Mouse (Mus musculus) spleen, postnatal 14 days (tissue): ENCODE data around the gene Camkk1.

Experiments used
- DNase-seq, 2 experiments: peaks; one replicate each; pipeline ENCODE4 v3.0.0; 2021 to 2022; ENCODE audit warnings: low spot score in 2 of 2

Camkk1 gene

GRCm38 (mm10) chr11:73049335-73049734 lies 30.5 kb downstream of the Camkk1 start:
- DNase-seq = peak; percentile 51 to 63

DNA sequence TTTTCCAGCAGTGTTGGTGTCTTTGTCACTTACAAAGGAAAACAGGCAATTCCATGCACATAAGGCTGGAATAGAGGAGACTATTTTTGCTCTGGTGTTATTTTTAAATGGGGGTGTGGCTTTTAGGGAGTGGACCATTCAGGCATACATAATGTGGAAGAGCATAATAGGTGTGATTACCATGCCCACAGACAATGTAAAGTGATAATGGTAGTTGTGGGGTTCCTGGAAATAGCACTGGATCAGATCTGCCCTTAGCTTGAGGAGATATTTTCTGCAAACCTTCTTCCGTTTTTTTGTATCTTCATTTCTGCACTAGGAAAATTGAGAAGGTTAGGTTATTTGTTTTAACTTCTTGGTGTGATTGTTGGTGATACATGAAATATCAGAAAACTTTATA lies 34.0 kb downstream of the Camkk1 start:
- no peak for DNase-seq

- no peak for DNase-seq
These were observed 38.9 kb downstream of the Camkk1 start for GRCm38 (mm10) chr11:73057701-73058100.

GRCm38 (mm10) chr11:73059630-73060029 lies 40.8 kb downstream of the Camkk1 start:
- DNase-seq = no peak

DNA sequence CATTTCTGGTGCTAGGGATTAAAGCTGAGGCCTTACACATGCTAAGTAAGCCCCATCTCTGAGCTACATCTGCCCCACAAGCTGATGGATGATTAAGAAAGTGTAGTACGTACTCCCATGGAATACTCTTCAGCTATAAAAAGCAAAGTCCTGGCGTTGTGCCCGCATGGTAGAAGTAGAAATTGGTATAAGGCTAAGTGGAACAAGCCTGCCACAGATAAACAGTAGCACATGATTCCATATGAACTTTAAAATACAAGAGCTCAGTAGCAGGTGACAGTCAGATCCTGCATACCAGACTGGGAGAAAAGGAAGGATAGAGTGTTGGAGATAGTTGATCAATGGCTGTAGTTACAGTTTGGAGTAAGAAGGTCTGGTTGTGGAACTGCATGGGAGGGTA lies 42.6 kb downstream of the Camkk1 start:
- DNase-seq = no peak

DNA sequence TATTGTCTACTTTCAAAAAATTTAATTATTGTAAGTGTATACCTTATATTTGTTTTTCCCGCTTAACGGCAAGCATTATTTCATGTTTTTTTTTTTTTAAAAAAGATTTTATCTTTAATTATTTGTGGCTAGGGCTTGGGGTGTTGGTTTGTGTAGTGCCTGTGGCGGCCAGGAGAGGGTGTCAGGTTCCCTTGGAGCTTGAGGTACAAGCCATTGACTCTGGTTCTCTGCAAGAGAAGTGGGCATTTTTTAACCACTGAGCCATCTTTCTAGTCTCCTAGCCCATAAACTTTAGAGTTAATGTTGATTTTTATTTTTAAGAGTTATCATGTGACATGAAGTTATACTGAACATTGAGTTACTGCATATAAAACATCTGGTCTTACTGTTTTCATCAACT lies 53.0 kb downstream of the Camkk1 start:
- peak in 1 of 2 experiments; percentile 36 for DNase-seq

DNA sequence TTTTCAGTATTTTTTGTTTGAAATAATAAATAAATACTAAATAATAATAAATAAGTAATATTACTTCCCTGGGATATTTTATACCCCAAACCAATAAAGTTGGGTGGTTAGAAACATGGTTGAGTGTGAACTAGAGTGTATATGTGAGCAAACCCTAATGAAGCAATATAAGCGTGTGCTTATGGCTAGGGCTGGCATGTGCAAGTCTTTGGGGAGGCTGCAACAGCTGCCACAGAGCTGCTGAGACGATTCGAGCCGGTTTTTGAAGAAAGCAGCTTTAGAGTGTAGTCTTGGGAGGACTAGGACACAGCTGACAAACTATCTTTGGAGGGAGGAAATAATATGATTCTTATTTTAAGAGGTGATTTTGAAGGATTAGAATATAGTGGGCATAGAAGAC lies 57.5 kb downstream of the Camkk1 start:
- no peak for DNase-seq

GRCm38 (mm10) chr11:73076733-73077132 lies 57.9 kb downstream of the Camkk1 start:
- DNase-seq = no peak

DNA sequence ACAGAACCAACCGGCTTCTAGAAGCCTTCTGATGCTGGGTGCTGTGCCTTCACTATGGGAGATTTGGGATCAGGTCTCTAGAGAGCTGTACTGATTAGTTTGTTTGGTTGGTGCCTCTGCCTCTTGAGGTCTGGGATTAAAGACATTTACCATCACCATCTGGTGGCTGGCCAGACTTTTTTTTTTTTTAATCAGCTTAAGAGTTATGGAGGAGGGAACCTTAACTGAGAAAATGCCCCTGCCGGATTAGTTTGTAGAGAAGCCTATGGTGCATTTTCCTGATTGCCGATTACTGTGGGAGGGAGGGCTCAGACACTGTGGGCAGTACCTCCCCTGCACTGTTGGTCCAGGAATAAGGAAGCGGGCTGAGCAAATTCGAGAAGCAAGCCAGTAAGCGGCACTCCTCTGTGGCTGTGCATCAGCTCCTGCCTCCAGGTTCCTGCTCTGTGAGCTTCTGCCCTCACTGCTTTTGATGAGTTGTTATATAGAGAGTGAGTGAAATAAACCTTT lies 58.5 kb downstream of the Camkk1 start:
- no peak for DNase-seq

DNA sequence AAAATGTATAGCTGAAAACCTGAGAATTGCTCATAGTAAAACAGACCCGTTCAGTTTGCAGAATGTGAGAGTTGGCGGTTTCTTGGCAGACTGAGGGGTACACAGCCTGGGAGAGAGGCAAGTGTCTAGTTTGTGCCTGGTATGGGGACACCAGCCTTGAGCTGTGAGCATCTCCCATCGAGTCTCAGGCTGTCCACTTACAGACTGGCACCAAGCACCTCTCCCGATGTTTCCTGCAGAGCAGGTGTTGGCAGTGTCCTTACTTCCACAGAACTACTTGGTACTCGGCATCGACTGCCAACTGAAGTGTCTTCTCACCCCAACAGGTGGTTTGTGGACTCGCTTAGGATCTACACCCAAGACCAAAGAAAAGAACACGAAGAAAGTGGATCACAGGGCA lies 59.8 kb downstream of the Camkk1 start:
- no peak for DNase-seq

DNA sequence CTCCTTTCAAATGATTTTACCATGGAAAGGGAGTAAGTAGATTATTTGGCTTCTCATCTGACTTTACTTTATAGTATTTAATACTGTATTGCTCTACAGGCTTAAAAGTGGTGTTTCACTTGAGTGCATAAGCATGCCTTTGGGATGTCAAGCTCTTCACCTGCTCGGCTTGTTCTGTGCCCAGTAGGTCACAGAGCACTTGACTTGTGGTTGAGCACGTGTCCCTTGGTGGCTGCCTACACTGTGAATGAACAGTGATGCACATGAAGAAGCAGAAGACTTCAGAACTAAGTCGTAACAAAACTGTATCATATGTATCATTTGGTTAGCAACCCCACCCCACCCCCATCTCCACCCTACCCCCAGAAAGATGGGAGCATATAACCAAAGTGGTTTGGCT lies 61.5 kb downstream of the Camkk1 start:
- no peak for DNase-seq

GRCm38 (mm10) chr11:73084303-73084702 lies 65.5 kb downstream of the Camkk1 start:
- DNase-seq = no peak

- no peak for DNase-seq
These were observed 66.0 kb downstream of the Camkk1 start for GRCm38 (mm10) chr11:73084804-73085231.

GRCm38 (mm10) chr11:73085391-73085790 lies 66.6 kb downstream of the Camkk1 start:
- DNase-seq = no peak

DNA sequence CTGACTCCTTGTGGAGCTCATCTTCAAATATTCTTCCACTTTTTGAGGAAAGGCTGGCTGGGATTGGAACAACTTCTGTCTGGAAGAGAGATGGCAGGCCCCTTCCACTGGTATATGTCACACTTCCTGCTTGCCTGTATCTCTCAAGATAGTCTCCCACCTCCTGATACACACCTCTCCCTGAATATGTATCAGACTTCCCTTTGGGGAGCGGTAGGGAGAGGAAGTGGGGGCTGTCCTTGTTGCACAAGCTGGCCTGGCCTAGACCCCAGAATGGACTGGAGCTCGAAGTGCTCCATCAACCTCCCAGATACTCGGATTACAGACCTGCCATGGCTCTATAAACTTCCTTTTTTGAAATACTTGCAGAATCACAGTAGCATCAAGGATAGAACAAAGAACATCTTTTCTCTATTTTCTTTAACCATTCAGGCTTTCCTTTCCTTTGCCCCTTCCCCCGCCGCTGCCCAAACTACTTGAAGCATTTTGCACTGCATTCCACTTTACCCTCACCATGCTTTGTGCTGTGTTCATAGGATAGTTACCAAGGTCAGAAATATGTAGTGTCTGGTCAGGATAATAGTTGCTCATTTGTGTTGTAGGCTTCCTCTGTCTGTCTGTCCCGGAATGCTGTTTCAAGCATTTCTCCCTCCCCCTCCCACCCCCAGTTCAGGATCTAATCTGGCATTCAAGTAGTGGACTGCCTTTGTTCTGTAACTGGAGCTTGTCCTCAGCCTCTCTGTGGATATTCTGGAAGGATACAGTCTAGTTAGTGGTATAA lies 69.1 kb downstream of the Camkk1 start:
- no peak for DNase-seq

DNA sequence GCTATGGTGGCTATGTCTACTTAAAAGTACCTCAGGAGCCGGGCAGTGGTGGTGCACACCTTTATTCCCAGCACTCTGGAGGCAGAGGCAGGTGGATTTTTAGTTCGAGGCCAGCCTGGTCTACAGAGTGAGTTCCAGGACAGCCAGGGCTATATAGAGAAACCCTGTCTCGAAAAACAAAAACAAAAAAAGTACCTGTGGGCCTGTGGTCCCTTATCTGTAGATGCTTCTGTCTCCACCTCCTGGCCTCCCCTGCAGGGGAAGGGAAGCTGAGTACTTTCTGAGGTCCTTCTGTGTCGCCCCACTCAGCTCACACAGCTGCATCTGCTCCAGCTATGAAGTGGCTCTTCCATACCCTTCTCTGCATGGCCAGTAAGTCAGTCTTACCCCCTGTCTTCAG lies 71.5 kb downstream of the Camkk1 start, which contains the start of gene Itgae:
Gene Itgae (plus strand): TSS at position 301 of the 400 bp plus-strand sequence.
- no peak for DNase-seq

- no peak for DNase-seq
These were observed 72.0 kb downstream of the Camkk1 start for GRCm38 (mm10) chr11:73090826-73091225.
